Mouse (Mus musculus) mesoderm, embryonic 11.5 days (tissue): ENCODE data around the gene Alox5.

ENCODE experiments used
- DNase-seq: peaks from one replicate; pipeline ENCODE4 v3.0.0-alpha.2; 2012; ENCODE audit warnings: low read depth, low spot score

The Alox5 gene

GRCm38 (mm10) chr6:116385194-116386044 is 75.6 kb downstream of the Alox5 start:
- peak; percentile 37 for DNase-seq

GRCm38 (mm10) chr6:116383582-116383981 is 77.4 kb downstream of the Alox5 start:
- no peak for DNase-seq

- no peak for DNase-seq
Measured at GRCm38 (mm10) chr6:116381605-116382004, 79.4 kb downstream of the Alox5 start.

- DNase-seq, result no peak
Measured at GRCm38 (mm10) chr6:116380157-116380556, 80.8 kb downstream of the Alox5 start.

GRCm38 (mm10) chr6:116378892-116379291 is 82.1 kb downstream of the Alox5 start:
- no peak for DNase-seq

GRCm38 (mm10) chr6:116374618-116375017 is 86.4 kb downstream of the Alox5 start:
- DNase-seq, result no peak

GRCm38 (mm10) chr6:116374136-116374535 is 86.8 kb downstream of the Alox5 start:
- no peak for DNase-seq

- DNase-seq, result no peak
Measured at GRCm38 (mm10) chr6:116371500-116371899, 89.5 kb downstream of the Alox5 start.

- no peak for DNase-seq
Measured at GRCm38 (mm10) chr6:116370216-116370976, 90.6 kb downstream of the Alox5 start.

- no peak for DNase-seq
Measured at GRCm38 (mm10) chr6:116369811-116370210, 91.2 kb downstream of the Alox5 start.

GRCm38 (mm10) chr6:116367971-116368370 is 93.0 kb downstream of the Alox5 start:
- DNase-seq, result no peak

GRCm38 (mm10) chr6:116361993-116362392 is 99.0 kb downstream of the Alox5 start:
- DNase-seq, result no peak

GRCm38 (mm10) chr6:116361463-116361862 is 99.5 kb downstream of the Alox5 start:
- DNase-seq, result no peak
